Mouse (Mus musculus): ENCODE results near the gene Ppcs.

The Ppcs gene

DNA sequence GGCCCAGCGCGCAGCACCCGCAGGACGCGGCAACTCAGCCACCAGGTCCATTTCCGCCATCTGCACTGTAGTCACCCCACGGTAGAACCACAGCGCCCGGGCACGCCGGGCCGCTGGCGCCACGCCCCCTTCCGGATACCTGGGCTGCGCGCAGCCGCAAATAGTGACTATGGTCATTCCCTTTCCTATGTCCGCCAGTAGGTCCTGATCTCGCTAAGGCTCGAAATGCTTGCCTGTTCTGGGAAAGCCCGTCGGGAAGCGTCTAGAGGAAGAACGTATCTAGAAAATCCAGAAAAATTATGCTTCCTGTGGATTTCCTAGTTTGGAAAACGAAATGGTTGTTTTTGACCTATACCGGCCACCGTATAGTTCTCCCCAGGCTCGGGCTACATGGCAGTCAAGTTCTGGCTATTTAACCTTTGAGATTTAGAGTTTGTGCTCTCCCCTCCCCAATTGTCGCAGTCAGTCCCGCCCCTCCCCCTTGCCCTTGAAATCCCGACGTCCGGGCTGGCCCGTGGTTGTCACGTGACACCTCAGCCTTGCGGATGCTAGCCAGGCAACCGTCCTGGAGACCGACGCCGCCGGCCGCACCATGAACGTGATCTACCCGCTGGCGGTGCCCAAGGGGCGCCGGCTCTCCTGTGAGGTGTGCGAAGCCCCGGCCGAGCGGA, at the start of gene Ppcs, which contains the start of gene Zmynd12:
Gene Ppcs, minus strand, starts transcription at position 127 of the 671 bp plus-strand sequence.
Gene Zmynd12, plus strand, starts transcription at position 521 of the 671 bp plus-strand sequence.
- in situ Hi-C loops (cut with MboI, MseI), result no loop called here

DNA sequence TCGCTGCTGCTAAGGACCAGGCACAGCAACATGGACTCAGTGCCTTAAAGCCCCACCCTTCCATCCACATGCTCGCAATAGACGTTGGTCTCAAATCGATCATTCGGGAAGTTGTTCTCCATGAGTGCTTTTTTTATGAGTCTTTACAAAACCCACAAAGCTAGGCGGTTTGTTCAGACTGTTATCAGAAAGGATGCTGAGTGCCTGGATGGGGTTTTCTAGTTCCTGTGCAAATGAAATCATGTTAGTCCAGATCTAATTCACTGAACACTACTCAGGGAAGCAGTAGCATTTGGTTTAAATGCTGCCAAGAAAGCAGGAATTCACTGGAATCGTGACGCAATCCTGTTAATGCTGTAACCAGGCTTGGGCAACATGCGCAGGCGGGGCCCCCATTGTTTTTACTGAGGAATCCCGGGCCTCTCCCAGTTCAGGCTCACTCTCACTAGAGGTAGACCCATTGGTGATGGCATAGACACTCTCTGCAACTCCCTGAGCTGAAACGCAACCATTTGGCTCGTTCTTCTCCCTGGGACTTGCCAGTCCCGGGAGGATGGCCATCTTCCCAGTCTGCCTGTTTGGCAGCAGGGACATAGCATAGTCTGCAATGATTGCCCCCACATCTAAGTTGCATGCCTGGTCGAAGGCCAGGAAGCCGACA, 45.6 kb upstream of the Ppcs start:
- in situ Hi-C loops (cut with MboI, MseI), result no loop called here

DNA sequence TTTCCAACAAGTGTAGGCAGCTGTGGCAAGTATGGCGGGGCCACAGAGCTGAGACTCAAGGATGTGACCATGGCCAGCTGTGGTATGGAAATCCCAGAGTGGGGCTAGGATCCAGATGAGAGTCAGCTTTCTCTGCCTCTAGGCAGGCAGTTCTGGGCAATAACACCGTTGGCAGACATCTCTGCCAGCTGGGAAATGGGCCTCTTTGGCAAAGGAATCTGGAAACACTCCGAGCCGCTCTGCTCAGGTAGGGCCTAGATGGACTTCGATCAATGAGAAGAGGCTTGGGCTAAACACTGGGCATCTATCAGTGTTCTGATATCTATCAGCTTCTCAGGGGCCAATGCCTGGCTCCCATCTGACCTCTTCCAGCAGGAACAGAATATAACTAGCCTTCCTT, 43.6 kb upstream of the Ppcs start:
- in situ Hi-C loops (cut with MboI, MseI), result no loop called here

DNA sequence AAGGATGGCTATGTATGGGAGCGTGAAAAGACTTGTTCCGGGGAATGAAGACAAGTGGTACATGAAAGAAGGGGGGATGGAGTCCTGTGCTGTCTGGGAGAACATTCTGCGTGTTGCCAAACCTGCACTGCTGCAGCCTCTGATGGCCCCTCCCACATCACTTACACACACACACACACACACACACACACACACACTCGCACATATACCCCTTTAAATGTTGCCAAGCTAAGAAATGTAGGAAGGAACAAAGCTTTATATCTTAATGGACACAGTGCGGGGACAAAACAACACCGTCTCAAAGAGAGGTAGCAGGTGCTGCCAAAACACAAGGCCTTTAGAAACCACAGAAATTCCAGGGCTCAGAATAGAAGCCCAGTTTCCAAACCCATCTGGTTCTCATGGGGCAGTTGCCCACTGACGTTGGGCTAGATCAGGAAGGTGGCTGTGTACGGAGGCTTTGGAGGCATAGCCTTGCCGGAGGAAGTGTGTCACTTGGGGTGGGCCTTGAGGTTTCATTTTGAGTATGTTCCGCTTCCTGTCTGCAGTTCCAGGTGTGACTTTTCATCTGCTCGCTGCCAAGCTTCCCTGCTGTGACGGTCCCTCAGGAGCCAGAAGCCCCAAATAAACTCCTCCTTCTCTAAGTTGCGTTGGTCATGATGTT, 41.7 kb upstream of the Ppcs start:
- in situ Hi-C loops (cut with MboI, MseI), result no loop called here

DNA sequence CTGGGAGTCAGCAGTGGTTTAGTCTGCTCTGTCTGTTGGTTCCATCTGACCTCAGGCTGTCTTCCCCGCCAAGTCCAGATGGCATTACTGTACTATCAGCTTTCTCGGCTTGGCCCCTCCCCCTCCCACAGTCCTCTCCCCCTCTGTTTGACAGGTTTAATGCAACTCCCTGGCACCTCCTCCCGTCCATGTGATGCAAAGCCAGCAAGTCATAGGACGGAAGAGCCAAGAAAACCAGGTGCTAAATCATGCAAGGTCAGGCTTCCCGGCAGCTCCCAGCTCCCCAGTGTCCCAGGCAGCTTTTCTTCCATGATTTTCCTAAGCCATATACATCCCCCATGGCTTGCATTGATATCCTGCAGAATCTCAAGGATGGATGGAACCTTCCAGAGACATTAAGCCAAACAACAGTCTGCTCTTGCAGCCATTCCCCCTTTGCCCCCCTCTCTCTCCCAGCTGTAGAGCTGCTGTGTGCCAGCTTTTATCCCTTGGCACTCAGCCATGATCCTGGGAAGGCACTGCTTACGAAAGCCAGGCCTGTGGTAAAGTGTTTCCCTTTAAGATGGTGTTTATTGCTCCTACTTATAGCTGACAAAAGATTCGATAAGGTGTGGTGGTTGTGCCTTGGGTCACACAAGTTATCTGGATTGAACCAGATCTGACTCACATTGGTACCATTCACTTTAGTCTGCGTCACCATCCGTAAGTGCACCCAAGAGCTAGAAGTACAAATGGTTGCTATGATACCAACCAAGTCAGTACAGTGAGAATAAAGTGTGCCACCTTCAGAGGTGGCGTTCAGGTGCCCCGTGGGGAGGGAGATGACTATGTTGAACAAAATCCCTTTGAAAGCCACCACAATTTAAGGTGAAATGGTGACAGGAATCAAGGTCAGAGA, 40.9 kb upstream of the Ppcs start:
- in situ Hi-C loops (cut with MboI, MseI), result no loop called here

DNA sequence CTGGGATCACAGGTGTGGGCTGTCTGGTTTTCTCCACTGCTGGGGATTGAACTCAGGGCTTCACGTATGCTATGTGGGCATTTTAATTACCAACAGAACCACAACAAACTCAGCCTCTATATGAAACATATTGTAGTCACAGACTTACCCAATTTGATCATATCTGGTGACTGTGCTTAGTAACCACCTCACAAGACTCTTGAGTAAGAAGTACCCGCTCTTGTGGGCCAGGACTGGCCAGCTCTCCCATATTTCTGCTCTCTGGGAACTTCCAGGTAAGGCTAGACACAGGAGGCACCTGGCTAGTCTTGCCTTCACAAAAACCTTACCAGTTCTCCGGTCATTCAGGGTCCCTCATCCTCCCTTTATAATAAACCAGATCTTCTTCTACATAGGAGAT, 40.2 kb upstream of the Ppcs start:
- in situ Hi-C loops (cut with MboI, MseI), result no loop called here

DNA sequence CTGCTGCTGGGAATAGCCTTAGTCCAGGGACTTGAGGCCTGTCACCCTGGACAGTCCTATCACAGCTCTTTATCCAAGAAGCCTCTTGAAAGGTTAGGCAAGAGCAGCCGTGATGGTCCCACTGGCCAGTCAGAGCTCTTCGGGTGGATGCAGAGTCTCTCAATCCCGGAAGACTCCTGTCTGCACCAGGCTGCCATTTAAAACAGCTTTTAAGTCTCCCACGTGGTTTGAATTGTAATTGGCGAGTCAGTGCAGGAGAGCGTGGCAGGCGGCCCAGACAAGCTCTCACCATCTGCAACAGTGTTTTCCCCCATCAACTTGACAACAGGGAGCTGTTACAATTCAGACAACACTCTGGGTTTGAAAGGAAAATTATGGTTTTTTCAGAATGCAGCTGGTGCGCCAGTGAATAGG, 38.5 kb upstream of the Ppcs start:
- in situ Hi-C loops (cut with MboI, MseI), result no loop called here

DNA sequence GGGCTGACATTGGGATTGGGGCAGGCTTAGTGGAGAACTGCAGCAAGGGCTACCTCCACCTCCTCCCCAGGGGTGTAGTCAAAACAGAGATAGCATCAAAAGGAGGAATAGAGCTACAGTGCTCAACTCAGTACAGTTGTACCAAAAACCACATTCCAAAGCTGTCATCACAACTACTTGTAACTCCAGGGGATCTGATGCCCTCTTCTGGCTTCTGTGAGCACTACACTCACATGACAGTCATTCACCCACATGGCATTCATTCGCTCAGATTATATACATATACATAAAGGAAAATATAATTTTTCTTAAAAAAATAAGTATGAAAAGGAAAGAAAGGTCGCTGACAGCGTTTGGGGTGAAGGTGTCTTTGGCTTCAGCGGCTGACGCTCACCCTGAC, 38.1 kb upstream of the Ppcs start:
- in situ Hi-C loops (cut with MboI, MseI), result no loop called here

DNA sequence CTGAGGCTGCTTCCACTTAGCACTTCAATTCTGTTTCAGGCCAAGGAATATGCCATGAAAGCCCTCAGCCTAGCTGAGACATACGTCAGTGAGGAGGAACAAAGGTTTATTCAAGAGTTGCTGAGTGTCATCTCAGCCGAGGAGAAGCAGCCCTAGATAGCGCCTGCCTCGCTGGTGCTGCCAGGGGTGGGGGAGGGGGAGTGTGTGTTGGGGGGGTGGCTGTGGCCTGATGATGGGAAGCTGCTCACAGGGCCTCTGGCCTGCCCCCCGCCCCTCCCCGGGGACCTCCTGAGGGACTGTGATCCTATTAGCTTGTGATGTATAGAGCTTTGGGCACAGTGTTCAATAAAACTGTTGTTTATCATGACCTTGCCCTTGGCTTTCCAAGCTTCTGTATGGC, 31.3 kb upstream of the Ppcs start:
- in situ Hi-C loops (cut with MboI, MseI), result no loop called here

DNA sequence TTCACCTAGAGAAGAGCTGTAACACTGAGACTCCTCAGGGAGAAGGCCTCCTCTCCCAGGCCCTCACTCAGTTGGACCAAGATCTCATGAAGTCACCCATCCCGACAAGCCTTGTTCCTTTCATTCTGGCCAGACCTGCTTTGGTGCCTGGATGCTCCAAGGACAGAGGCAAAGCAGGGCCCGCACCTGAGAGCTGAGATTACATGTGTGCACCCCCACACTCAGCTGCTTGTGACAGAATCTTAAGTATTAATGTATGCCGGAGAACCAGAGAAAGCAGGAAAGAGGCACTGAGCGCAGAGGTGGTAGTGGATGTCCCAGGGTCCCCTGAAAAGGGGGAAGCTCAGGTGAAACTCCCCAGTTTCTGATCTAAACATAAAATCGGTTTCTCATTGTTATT, 30.9 kb upstream of the Ppcs start:
- in situ Hi-C loops (cut with MboI, MseI), result no loop called here

DNA sequence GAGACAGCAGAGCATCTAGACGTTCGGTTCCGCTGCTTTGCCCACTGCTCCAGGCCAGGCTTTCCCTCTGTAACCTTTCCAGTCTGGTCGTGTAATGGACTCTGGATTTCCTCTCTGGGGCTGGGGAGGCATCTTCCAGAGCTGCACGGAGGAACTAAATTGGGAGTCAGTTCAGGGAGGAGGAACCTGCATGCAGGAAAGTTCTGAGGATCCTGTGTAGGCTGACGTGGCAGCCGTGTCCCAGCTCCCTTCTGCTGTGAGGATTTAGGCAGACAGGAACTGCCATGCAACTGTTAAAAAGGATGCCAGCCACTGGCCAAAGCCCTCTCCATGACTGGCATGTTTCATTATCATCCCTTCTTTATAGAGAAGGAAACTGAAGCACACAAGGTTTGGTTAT, 28.2 kb upstream of the Ppcs start:
- in situ Hi-C loops (cut with MboI, MseI), result no loop called here

DNA sequence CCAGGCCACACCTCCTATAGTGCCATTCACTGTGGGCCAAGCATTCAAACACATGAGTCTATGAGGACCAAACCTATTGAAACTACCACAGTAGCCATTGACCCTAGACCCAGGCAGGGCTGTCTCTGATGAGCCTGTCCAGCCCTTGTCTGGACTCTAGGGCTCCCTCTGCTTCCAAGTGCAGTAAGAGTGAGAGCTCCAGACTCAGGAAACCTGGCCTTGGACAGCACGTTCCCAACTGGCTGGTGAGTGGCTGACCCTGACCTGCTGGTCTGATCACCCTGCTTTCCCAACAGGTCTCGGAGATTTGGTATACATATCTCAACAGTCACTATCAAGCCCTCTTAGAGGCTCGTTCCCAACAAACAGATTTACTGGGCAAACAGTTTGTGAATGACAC, 25.6 kb upstream of the Ppcs start:
- in situ Hi-C loops (cut with MboI, MseI), result no loop called here

DNA sequence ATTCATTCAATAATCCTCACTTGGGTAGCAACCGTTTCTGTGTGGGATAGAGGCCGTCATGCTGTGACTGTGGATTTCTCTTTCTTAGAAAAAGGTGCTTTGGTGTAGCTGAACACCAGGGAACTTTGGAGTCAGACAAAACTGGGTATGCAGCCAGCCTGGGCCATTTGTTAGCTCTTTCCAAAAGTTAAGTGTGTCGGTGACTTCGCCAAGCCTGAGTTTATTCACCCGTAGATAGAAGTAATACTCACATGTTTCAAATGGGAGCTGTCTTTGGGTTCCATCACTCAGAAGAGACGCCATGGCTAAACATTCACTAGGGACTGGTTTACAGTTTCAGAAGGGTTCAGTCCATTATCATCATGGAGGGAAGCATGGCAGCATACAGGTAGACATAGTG, 25.0 kb upstream of the Ppcs start:
- in situ Hi-C loops (cut with MboI, MseI), result no loop called here

DNA sequence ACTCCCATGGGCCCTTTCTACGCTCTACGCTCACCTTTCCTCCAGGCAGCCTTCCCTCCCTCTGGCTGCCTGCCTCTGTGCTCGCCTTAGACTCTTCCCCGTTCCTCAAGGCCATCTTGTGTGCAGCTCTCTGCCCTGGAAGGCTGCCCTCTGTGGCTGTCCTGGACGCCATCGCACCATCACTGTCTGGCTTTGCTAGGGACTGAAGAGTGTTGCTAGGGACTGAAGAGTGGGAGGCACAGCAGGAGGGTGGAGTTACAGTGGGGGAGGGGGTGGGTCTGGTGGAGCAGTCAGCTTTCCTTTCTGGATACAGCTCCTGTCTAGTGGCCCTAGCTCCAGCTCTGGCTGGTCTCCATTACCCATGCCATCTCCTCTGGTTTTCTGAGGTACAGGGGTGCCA, 20.3 kb upstream of the Ppcs start:
- in situ Hi-C loops (cut with MboI, MseI), result no loop called here

DNA sequence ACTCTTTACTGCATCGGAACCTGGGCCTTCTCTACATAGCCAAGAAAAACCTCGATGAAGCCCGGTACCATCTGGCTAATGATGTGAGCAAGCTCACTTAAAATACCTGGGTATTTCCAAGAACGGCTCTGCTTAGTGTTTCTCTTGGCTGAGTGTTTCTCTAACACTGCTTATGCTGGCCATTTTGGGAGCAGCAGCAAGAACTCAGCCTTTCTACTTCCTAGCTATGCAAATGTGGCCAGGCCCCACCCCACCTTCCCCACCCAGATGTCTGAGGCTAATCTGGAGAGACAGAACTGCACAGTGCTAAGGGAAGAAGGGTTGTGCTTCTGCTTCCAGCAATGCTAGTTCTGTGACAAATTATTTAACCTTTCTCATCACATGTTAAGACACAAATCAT, 19.6 kb upstream of the Ppcs start:
- in situ Hi-C loops (cut with MboI, MseI), result no loop called here

DNA sequence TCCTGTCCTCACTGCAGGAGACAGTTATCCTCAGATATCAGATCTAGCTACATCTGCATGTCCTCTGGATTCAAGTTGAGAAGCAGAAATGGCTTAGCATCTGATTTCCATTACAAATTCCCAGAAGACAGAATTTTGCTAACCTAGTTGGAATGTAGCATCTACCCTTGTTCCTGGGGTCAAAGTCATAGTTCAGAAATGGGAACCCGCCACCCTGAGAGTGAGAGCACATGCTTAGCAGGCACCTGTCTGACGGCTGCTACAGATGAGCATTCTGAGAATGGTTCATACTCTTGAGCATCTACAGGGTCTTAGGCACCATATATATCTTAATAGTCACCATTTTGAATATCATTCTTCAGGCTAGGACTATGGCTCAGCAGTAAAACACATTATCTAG, 15.7 kb upstream of the Ppcs start:
- in situ Hi-C loops (cut with MboI, MseI), result loop anchor here in 1 of 2 experiments (5.0 kb wide), 1 partner anchor 84 kb away; no protein-coding TSS in a partner anchor

DNA sequence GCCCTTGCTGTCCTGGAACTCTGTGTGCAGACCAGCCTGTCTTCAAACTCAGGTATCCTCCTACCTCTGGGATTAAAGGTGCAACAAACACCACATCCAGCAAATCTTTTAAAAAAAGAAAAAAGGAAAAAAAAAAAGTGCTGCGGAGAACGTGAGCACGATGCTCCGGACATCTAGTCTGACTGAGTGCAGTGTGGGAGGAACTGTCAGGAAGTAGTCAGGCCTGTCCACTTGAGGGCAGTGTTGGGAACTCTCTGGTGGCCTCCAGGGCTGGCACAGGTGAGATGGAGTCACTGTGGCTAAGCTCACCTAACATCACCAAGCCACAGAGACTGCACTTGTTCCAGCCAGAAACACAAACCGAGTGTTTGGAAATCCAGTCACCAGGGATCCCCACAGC, 8.5 kb upstream of the Ppcs start:
- in situ Hi-C loops (cut with MboI, MseI), result no loop called here

DNA sequence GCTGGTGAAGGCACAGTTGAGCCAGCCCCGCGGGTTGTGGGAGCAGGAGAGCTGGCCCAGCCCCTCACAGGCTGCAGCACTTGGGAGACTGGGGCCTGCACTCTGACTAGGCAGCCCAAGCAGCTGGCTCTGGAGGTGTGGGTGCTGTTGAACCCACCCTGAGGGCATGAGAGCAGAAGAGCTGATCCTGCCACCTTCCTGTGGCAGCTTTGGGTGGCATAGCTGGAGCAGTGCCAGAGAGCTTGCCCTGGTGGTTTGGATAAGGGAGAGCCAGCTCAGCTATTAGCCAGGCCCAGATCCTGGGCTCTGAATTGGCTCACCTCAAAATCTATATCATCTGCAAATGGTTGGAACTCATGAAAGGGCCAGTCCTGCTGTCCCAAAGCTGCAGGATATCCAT, 5.5 kb upstream of the Ppcs start:
- in situ Hi-C loops (cut with MboI, MseI), result no loop called here

DNA sequence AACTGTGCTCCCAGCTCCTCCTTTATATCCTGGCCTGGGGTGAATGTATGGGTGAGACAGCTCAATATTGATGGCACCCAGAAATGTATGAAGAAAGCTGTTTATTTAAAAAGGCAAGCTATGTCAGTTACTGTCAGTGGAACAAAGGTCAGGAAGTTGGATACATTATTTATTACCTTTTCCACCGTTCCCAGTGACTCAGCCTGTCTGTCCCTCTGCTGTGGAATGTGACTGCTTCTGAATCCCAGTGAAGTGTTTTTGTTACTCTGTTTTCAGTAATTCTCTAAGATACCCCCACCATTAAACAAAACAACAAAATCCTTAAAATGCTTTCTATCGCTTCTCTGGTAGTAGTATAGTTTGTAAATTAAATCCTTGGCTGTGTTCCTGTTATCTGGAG, 3.4 kb upstream of the Ppcs start:
- in situ Hi-C loops (cut with MboI, MseI), result no loop called here

DNA sequence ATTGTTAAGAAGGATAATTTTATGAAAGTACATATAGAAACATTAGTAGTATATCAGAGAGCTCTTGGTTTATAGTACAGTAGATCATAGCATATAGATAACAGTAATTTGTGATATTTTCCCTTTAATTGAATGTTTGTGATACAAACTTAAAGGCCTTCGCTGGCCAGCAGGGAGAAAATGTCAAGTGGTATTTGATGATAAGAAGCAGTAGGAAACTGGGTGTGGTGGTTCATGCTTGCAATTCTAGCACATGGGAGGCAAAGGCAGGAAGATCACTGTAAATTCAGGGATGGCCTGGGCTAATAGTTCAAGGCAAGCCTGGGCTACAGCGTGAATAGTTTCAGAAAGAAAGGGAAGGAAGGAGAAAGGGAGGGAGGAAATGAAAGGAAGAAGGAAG, 2.9 kb upstream of the Ppcs start:
- in situ Hi-C loops (cut with MboI, MseI), result no loop called here

DNA sequence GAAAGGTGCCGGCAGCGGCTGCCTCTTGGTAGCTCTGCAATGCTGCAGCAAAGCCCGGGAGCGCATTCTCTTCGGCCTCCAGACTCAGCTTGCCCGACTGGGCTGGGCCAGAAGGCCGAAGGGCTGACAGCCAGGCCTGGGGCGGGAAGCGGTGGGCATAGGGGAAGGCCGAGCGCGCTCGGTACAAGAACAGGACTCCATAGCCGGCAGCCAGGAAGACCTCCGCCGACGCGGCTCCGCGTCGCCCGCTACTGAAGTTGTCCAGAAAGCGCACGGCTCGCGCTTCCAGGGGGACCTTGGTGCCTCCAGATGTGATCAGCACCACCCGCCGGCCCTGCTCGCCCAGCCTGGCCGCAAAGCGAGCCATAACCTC, 313 bp downstream of the Ppcs start:
- in situ Hi-C loops (cut with MboI, MseI), result no loop called here

DNA sequence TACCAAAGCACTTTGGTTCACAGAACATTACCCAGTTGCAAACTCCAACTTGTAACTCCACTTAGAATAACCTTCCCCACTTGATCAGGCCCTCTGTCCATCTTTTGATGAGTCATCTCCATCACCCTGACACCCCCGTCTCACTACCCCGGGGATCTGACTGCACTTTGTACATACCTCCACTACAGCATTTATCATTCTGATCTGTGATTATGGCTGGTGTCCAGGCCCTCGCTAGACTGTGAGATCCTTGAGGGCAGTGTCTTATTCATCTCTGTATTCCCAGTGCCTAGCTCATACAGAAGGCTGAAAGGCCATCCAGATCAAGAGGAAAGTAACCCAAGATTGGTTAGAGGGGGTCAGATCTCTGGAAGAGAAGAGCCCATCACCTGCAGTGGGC, 1.0 kb downstream of the Ppcs start:
- in situ Hi-C loops (cut with MboI, MseI), result no loop called here

Measured in T-helper 17 cell (primary cell).